Mouse (Mus musculus): ENCODE data around the gene Hsh2d. TPM values are rescaled to one million over a fixed set of nuclear protein-coding genes. Genes with fewer than 3 reads are reported as not detected.

Gene Hsh2d
- total RNA-seq, 2 experiments from 2014 or later: not detected

Other genes with a start within 250 kb of the Hsh2d start
- gene Zfp961, start 238.6 kb upstream of the Hsh2d start, total RNA-seq (2021): 1 to 10 TPM; 2.4 to 3.0 TPM
- gene Cyp4f18, start 180.0 kb upstream of the Hsh2d start, total RNA-seq (2021): under 1 TPM; 0.36 to 0.40 TPM
- not detected for gene Olfr372, start 148.4 kb upstream of the Hsh2d start, total RNA-seq (2021)
- gene Olfr373, start 106.5 kb upstream of the Hsh2d start, total RNA-seq (2021): not detected
- gene Olfr374, start 82.6 kb upstream of the Hsh2d start, total RNA-seq (2021): not detected
- gene Tpm4, start 54.7 kb upstream of the Hsh2d start, total RNA-seq (2021): 10 to 100 TPM; 41.3 to 53.8 TPM
- gene Rab8a, start 28.4 kb upstream of the Hsh2d start, total RNA-seq (2021): 10 to 100 TPM in 1 of 2 experiments, 1 to 10 TPM in 1; 9.7 to 11.4 TPM
- gene Cib3, start 23.2 kb downstream of the Hsh2d start, total RNA-seq (2021): not detected
- not detected for gene Gm11034, start 24.0 kb downstream of the Hsh2d start, total RNA-seq (2021)
- gene Fam32a, start 30.1 kb downstream of the Hsh2d start, total RNA-seq (2021): 10 to 100 TPM in 1 of 2 experiments, 1 to 10 TPM in 1; 8.8 to 11.9 TPM
- gene Ap1m1, start 50.4 kb downstream of the Hsh2d start, total RNA-seq (2021): 10 to 100 TPM; 21.0 to 22.2 TPM
- gene Gm10282, start 115.6 kb downstream of the Hsh2d start, total RNA-seq (2021): 1 to 10 TPM; 2.0 to 3.7 TPM
- 10 to 100 TPM; 16.1 to 17.4 TPM for gene Klf2, start 129.4 kb downstream of the Hsh2d start, total RNA-seq (2021)
- gene Eps15l1, start 231.8 kb downstream of the Hsh2d start, total RNA-seq (2021): 10 to 100 TPM; 22.7 to 23.9 TPM